Mouse (Mus musculus): ENCODE results near the gene Snx9.

Gene Snx9

DNA sequence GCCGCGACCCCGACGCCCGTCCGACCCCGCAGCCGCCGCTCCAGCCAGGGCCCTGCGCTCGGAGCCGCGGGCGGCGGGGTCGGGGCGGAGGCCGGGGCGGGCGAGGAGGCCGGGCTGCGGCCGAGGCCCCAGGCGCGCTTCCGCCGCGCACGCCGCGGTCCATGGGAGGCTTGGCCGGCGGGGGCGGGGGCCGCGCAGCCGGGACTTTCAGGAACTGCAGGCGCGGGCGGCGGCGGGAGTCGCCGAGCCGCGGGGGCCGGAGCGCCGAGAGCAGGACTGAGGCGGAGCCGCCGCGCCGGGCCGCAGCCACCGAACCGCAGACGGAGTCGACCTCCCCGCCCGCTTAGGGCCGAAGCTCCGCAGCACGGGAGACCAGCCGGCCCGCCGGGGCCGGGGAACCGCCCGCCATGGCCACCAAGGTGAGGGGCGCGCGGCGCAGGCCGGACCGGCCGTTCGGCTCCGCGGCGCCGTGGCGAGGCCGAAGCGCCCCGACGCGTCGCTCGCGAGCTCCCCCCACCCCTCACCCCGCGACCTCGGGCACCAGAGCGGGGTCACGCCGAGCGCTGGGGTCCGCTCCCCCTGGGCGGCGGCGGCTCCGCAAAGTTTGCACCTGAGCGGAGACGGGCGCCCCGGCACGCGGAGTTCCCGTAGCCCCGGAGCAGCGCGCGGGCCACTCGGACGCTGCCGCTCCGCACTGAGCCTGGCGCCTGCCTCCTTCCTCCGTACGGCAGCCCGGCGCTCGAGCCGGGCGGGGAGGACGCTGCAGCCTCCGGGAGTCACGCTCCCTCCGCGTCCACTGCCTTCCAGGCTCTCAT, at the start of gene Snx9:
Gene Snx9, plus strand, starts transcription at position 202 of the 815 bp plus-strand sequence.
- DNase-seq (ENCODE audit: low read depth, low spot score): peak; percentile 72

DNA sequence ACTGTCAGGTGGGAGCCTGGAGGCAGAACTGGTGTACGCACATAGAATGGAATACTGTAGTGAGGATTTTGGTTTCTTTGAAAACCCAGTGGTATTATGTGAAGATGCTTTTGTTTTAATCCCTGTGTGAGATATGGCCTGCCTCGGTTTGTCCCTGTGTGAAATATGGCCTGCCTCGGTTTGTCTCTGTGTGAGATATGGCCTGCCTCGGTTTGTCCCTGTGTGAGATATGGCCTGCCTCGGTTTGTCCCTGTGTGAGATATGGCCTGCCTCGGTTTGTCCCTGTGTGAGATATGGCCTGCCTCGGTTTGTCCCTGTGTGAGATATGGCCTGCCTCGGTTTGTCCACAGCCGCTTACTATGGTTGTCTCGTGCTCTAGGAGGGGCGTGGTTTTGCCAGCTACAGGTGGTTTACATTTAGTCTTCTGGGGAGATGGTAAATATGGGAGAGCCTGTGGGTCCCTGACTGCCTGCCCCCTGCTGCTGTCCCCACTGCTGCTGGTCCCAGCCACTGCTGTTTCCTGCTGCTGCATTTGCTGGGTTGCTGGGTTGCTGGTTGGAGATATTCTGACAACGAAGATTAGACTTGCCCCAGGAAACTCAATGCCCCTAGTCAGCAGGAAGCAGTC, 48.9 kb upstream of the Snx9 start:
- no peak for DNase-seq (ENCODE audit: low read depth, low spot score)

- no peak for DNase-seq (ENCODE audit: low read depth, low spot score)
Measured at GRCm38 (mm10) chr17:5793593-5793992, 47.5 kb upstream of the Snx9 start.

GRCm38 (mm10) chr17:5794276-5794675, 46.9 kb upstream of the Snx9 start:
- DNase-seq (ENCODE audit: low read depth, low spot score): no peak

GRCm38 (mm10) chr17:5795369-5795768, 45.8 kb upstream of the Snx9 start:
- no peak for DNase-seq (ENCODE audit: low read depth, low spot score)

- peak; percentile 84 for DNase-seq (ENCODE audit: low read depth, low spot score)
Measured at GRCm38 (mm10) chr17:5795878-5796277, 45.3 kb upstream of the Snx9 start.

DNA sequence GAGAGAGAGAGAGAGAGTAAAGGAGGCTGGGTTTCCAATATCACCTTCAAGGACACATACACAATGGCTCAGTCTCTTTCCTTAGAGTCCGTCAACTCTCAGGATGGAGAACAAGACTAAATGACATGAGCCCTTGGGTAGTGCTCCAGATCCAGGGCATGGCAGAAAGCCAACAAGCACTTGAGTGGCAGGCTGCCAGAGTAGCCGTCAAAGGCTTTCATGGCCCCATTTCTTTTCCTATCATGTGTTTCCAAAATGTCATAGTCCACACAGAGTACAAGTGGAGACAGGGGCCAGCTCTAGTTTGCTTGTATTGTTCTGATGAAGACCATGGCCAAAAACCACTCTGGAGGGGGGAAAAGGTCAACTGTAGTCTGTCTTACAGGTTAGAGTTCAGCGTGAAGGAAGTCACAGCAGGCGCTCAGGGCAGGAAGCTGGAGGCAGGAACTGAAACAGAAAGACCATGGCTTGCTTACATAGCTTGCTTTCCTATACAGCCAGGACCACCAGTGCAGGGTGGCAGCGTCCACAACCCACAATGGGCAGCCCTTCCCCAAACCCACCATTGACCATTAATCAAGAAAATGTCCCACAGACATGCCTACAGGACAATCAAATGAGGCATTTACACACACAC, 43.9 kb upstream of the Snx9 start:
- no peak for DNase-seq (ENCODE audit: low read depth, low spot score)

GRCm38 (mm10) chr17:5798221-5798801, 42.8 kb upstream of the Snx9 start:
- DNase-seq (ENCODE audit: low read depth, low spot score): no peak

- DNase-seq (ENCODE audit: low read depth, low spot score): no peak
Measured at GRCm38 (mm10) chr17:5798900-5799299, 42.2 kb upstream of the Snx9 start.

- no peak for DNase-seq (ENCODE audit: low read depth, low spot score)
Measured at GRCm38 (mm10) chr17:5799396-5800021, 41.6 kb upstream of the Snx9 start.

DNA sequence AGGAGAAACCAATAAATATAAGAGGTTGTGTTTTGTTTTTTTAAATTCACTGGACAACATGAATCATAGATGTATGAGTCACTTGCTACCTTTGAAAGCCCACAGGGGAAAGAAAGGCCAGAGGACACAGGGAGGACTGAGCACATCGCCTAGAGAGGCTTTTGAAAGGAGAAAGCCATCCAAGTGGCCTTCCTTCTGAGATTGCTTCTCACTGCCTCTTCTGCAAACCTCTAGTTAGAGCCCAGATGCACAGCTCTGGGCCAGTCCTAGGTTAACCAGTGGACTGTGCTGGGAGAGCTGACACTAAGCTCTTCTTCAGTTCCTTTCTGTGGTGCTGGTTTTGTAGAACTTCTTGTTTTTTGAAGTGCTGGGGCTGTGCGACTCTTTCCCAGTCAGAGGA, 40.9 kb upstream of the Snx9 start:
- no peak for DNase-seq (ENCODE audit: low read depth, low spot score)

DNA sequence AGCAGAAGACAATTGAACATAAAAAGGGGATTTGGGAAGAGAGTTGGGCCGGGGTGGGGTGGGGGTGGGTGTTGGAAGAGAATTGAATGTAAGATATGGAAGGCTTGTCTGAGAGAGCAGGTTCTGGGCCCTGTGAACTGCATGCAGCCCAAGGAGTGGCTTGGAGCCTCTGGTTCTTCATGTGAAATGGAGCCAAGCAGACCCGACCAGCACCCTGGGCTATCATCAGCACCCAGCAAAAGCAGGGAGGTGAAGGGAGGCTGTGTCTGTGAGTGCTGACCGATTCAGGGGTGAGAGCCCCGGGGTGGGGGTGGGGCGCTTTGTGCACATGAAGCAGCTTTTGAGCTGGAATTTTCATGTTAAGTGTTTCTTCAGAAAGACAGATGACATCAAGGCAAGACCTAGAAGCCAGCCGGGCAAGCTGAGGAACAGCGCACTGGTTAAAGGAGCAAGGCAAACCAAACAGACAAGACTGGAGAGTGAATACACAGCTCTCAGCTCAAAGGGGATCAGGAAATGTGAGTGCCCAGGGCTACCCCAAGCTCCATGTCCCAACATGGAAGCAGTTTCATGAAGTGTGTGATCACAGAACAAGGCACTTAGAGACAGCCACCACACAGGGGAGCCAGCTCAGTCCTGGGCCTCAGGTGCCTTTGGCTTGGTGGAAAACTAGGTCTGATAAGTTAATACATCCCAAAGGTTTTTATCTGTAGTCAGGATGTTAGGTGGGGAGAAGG, 40.1 kb upstream of the Snx9 start:
- no peak for DNase-seq (ENCODE audit: low read depth, low spot score)

DNA sequence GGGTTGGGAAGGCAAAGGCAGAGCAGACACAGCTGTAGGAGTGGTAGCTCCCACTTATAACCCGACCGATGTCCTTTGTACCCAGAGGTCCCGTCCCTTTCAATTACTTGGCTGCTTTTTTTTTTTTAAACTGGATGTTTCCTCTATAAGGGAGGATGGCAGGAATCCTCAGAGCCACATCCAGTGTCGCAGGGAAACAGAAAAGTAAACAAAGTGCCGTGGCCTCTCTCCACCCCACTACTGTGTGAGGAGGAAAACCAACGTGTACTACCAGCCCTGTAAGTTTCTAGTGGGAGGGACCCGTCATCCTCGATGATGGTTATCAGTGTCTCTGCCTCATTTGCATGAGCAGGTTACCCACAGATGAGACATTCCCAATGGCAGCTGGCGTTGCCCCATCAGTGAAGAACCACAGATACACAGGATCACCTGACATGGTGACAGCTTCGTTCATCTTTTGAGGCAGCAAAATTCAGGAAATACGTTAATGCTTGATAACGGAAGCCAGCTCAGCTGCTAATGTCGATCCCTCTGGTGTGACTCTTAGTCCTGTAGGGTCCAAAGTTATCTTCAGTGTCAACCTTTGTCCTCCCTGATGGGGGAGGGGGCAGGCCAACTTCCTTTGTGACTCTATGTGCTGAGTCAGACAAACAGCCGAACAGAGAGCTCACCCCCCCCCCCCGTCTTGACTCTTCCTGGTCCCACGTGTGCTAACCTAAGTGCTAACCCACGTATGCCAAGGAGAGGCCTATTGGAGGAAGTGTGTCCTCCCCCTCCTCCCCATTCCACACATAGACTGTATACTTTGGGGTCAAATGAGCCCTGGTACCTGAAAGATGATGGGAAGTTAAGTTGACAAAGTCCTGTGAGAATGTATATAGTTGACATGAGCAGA, 39.1 kb upstream of the Snx9 start:
- no peak for DNase-seq (ENCODE audit: low read depth, low spot score)

DNA sequence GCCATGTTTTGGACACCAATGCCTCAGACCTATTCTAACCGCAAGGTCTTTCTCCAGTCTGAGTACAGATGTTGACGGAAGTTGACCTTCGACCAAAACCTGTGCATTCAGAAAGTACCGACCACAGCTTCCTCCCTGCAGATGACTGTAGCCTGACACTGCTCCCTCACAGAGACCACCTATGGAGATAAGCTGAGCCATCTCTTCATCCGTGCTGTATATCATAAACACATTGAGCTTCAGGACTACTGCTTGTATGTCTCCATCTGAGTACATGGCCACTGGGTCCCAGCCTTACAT, 38.5 kb upstream of the Snx9 start:
- no peak for DNase-seq (ENCODE audit: low read depth, low spot score)

GRCm38 (mm10) chr17:5803229-5804012, 37.7 kb upstream of the Snx9 start:
- no peak for DNase-seq (ENCODE audit: low read depth, low spot score)

GRCm38 (mm10) chr17:5804370-5805150, 36.6 kb upstream of the Snx9 start:
- no peak for DNase-seq (ENCODE audit: low read depth, low spot score)

DNA sequence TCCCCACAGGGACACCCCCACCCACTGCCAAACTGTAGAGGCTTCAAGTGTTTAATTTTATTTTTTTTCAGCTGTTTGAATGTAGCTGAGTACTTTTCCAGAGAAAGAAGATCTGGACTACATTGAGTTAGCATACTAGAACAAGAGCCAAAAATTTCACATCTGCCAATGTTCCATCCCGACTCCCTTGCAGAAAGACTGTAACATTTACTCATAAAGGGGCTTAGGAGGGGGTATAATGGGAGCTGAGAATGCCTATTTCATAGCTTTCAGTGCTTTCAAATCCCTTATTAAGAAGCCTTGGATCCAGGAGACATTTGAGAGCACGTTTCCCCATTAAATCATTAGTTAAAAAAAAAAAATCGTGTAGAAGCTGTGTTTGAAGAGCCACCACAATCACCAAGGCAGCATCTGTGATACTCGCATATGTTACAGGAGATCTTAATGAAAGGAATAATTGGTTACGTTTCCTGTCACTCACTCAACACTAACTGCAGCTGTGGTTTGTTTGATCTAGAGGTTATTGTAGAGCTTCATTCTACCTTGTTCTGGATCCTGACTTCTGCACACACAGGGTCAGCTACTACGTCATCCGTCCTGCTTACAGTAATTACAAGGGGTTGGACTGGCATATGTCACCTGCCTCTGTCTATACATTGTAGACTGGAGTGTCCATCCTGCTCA, 35.8 kb upstream of the Snx9 start:
- DNase-seq (ENCODE audit: low read depth, low spot score): no peak

DNA sequence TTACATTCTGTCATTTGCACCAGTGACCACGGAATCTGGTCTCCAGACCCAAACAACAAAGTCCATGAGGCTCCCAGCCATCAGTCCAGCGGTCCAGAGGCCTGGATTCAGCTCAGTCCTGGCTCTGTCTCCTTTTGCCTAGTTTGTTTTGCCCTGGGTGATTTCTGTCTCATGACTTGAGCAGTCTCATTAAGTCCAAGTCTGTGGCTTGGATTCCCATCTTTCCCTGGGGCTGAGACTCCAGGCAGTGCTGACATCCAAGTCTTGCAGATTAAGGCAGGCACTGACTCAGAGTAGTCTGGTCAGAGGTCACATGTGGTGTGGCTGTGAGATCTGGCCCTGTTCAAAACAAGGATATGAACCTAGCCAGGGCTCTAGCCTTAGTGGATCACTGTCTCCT, 35.2 kb upstream of the Snx9 start:
- DNase-seq (ENCODE audit: low read depth, low spot score): no peak
